9 mouse cellular contexts compared by ENCODE assay signal in genomic region chr15:78833582-78833981, GRCm38 (mm10). TPM values are rescaled to one million over a fixed set of nuclear protein-coding genes. Genes with fewer than 3 reads are reported as not detected.
A peak's percentile ranks its signal among the peaks of the same experiment; 100 is the strongest.
DNase-seq lines count a peak whose midpoint lies in the region; ATAC-seq and TF ChIP-seq lines count a peak whose summit lies in the region.
"Had no signal": no experiment of that assay in that cellular context is flagged by ENCODE, and none has a peak within 500 bp of the region (broad histone marks: within the 10 kb centered on the region; RNA-seq: fewer than 3 reads in every experiment).

No protein-coding gene starts in this region.

- H3K4me1 ChIP-seq in forebrain, embryonic 10.5 days: peaks cover 59% of the 10 kb centered on the region
- peaks cover 19% of the 10 kb centered on the region for H3K4me1 ChIP-seq in forebrain, embryonic 16.5 days (replicated peaks; ENCODE audit: control insufficient read depth, insufficient read depth, low read length)
- peaks cover 35% of the 10 kb centered on the region for H3K4me1 ChIP-seq in liver, adult 2 months (ENCODE audit: control insufficient read depth, insufficient read depth, low read length)

- 90% methylated on average over 3 of the region's 3 CpGs for WGBS in forebrain, embryonic 10.5 days
- 95% methylated on average over 3 of the region's 3 CpGs for WGBS in forebrain, embryonic 16.5 days
- whole genome bisulfite sequencing in liver, adult 2 months: 78% methylated on average over 3 of the region's 3 CpGs

- TF ChIP-seq CTCF in liver, adult 2 months (IDR thresholded peaks at IDR 0.05; ENCODE audit: low read depth, low read length): no peak

- no peak for DNase-seq in forebrain, embryonic 10.5 days (ENCODE audit: extremely low spot score, low spot score)
- DNase-seq in NIH3T3 (ENCODE audit: low read depth): peak; percentile 72
- peak; percentile 43 for DNase-seq in heart, postnatal 4 days
- DNase-seq in liver, adult 2 months (ENCODE audit: extremely low read depth, low read depth, low spot score): no peak
- DNase-seq in urinary bladder, postnatal 4 days (ENCODE audit: low spot score in 2 of 2): no peak
- no peak for DNase-seq in adrenal gland, postnatal 25 days

- H3K27ac ChIP-seq in forebrain, embryonic 10.5 days: peak overlapping the region; percentile 87
- H3K27ac ChIP-seq in forebrain, embryonic 16.5 days (ENCODE audit: low read length): no peak overlapping the region
- peak overlapping the region; percentile 71 for H3K27ac ChIP-seq in liver, adult 2 months (replicated peaks; ENCODE audit: insufficient read depth, low read depth, low read length)

- 0 out of 2 replicates have a peak, but pooled peaks cover 5% of the 10 kb centered on the region for H3K9me3 ChIP-seq in forebrain, embryonic 10.5 days
- no peaks in the 10 kb centered on the region for H3K9me3 ChIP-seq in forebrain, embryonic 16.5 days (ENCODE audit: control insufficient read depth, low read length)

- no peak overlapping the region for H3K4me3 ChIP-seq in forebrain, embryonic 10.5 days
- no peak overlapping the region for H3K4me3 ChIP-seq in forebrain, embryonic 16.5 days (replicated peaks; ENCODE audit: low read length)
- H3K4me3 ChIP-seq in liver, adult 2 months (ENCODE audit: insufficient read depth, low read depth, low read length): no peak overlapping the region
- H3K4me3 ChIP-seq: erythroblast, embryonic 14.5 days had no signal

- no peak for TF ChIP-seq POLR2A in liver, adult 2 months (IDR thresholded peaks at IDR 0.05; ENCODE audit: extremely low read depth, insufficient read depth, low read length)

- H3K27me3 ChIP-seq in forebrain, embryonic 10.5 days (ENCODE audit: poor library complexity, severe bottlenecking): peaks cover 26% of the 10 kb centered on the region
- H3K27me3 ChIP-seq in forebrain, embryonic 16.5 days (replicated peaks; ENCODE audit: control insufficient read depth, insufficient read depth, low read length): no peaks in the 10 kb centered on the region
- no peaks in the 10 kb centered on the region for H3K27me3 ChIP-seq in liver, adult 2 months (ENCODE audit: control insufficient read depth, insufficient read depth, low read length)

- H3K79me2 ChIP-seq in liver, adult 2 months (ENCODE audit: control insufficient read depth, insufficient read depth, low read length): no peaks in the 10 kb centered on the region

- H3K4me2 ChIP-seq in forebrain, embryonic 16.5 days (ENCODE audit: low read length): no peak overlapping the region

- no peaks in the 10 kb centered on the region for H3K36me3 ChIP-seq in forebrain, embryonic 10.5 days (replicated peaks)
- H3K36me3 ChIP-seq in forebrain, embryonic 16.5 days (ENCODE audit: control insufficient read depth, insufficient read depth): no peaks in the 10 kb centered on the region
- no peaks in the 10 kb centered on the region for H3K36me3 ChIP-seq in liver, adult 2 months (ENCODE audit: control insufficient read depth, insufficient read depth, low read length)

- H3K9ac ChIP-seq in forebrain, embryonic 16.5 days (replicated peaks; ENCODE audit: low read depth, low read length): no peak overlapping the region
- no peak overlapping the region for H3K9ac ChIP-seq in liver, adult 2 months (ENCODE audit: low read depth, low read length)

- no peak for ATAC-seq in forebrain, embryonic 16.5 days
- ATAC-seq in granulocyte monocyte progenitor cell, adult 5-6 weeks (replicated peaks; ENCODE audit: poor library complexity, severe bottlenecking): no peak

RNA-seq across cellular contexts. Expression of gene Cdc42ep1, which starts 8.8 kb away (rescaled TPM):
- polyA plus RNA-seq in forebrain, embryonic 10.5 days (2016; fragmentation: Nextera tagmentation; extraction: Ambion mirVana): 12.6 and 12.7 TPM in 2 replicates
- 9.7 and 11.0 TPM in 2 replicates for polyA plus RNA-seq in forebrain, embryonic 16.5 days (2015; fragmentation: Nextera tagmentation; extraction: Ambion mirVana)
- 10 to 100 TPM; 55.3 to 59.9 TPM for total RNA-seq in heart, postnatal 4 days (2021)
- 6.5 and 8.5 TPM in 2 replicates for total RNA-seq in liver, adult 2 months (2014; rRNA removed)
- 39.7 and 42.7 TPM in 2 replicates for polyA plus RNA-seq in liver, adult 2 months (2012; rRNA removed)
- total RNA-seq in adrenal gland, postnatal 25 days (2021): 38.8 and 43.4 TPM in 2 replicates
- total RNA-seq in granulocyte monocyte progenitor cell, adult 5-6 weeks (2014; fragmentation: Nextera tagmentation): not detected in 2 replicates
- not detected in 2 replicates for total RNA-seq in granulocyte monocyte progenitor cell, adult 5-6 weeks (2017)

RNA-seq across cellular contexts. Expression of gene Lgals2, which starts 21.7 kb away (rescaled TPM):
- polyA plus RNA-seq in forebrain, embryonic 10.5 days (2016; fragmentation: Nextera tagmentation; extraction: Ambion mirVana): not detected in 2 replicates
- polyA plus RNA-seq in forebrain, embryonic 16.5 days (2015; fragmentation: Nextera tagmentation; extraction: Ambion mirVana): not detected in 2 replicates
- total RNA-seq in heart, postnatal 4 days (2021): not detected
- 0.55 TPM in 1 of 2 replicates, not detected in the other for total RNA-seq in liver, adult 2 months (2014; rRNA removed)
- polyA plus RNA-seq in liver, adult 2 months (2012; rRNA removed): 0.57 TPM in 1 of 2 replicates, not detected in the other
- not detected in 2 replicates for total RNA-seq in adrenal gland, postnatal 25 days (2021)
- total RNA-seq in granulocyte monocyte progenitor cell, adult 5-6 weeks (2014; fragmentation: Nextera tagmentation): not detected in 2 replicates
- total RNA-seq in granulocyte monocyte progenitor cell, adult 5-6 weeks (2017): not detected in 2 replicates
- polyA plus RNA-seq: erythroblast, embryonic 14.5 days had no signal

RNA-seq across cellular contexts. Expression of gene Card10, which starts 30.7 kb away (rescaled TPM):
- polyA plus RNA-seq in forebrain, embryonic 10.5 days (2016; fragmentation: Nextera tagmentation; extraction: Ambion mirVana): 2.4 and 2.6 TPM in 2 replicates
- 1.3 and 1.4 TPM in 2 replicates for polyA plus RNA-seq in forebrain, embryonic 16.5 days (2015; fragmentation: Nextera tagmentation; extraction: Ambion mirVana)
- 10 to 100 TPM; 15.9 to 18.8 TPM for total RNA-seq in heart, postnatal 4 days (2021)
- total RNA-seq in liver, adult 2 months (2014; rRNA removed): 2.7 and 4.3 TPM in 2 replicates
- 15.0 and 18.7 TPM in 2 replicates for polyA plus RNA-seq in liver, adult 2 months (2012; rRNA removed)
- 6.5 and 7.0 TPM in 2 replicates for total RNA-seq in adrenal gland, postnatal 25 days (2021)
- not detected in 2 replicates for total RNA-seq in granulocyte monocyte progenitor cell, adult 5-6 weeks (2014; fragmentation: Nextera tagmentation)
- total RNA-seq in granulocyte monocyte progenitor cell, adult 5-6 weeks (2017): 0.22 TPM in 1 of 2 replicates, not detected in the other

RNA-seq across cellular contexts. Expression of gene Gga1, which starts 43.4 kb away (rescaled TPM):
- 46.8 and 52.6 TPM in 2 replicates for polyA plus RNA-seq in forebrain, embryonic 10.5 days (2016; fragmentation: Nextera tagmentation; extraction: Ambion mirVana)
- polyA plus RNA-seq in forebrain, embryonic 16.5 days (2015; fragmentation: Nextera tagmentation; extraction: Ambion mirVana): 61.3 and 67.4 TPM in 2 replicates
- 10 to 100 TPM; 47.1 to 47.6 TPM for total RNA-seq in heart, postnatal 4 days (2021)
- total RNA-seq in liver, adult 2 months (2014; rRNA removed): 4.4 and 6.4 TPM in 2 replicates
- 34.9 and 42.7 TPM in 2 replicates for polyA plus RNA-seq in liver, adult 2 months (2012; rRNA removed)
- total RNA-seq in adrenal gland, postnatal 25 days (2021): 58.1 and 61.5 TPM in 2 replicates
- total RNA-seq in granulocyte monocyte progenitor cell, adult 5-6 weeks (2014; fragmentation: Nextera tagmentation): 46.3 and 48.6 TPM in 2 replicates
- 13.9 and 17.6 TPM in 2 replicates for total RNA-seq in granulocyte monocyte progenitor cell, adult 5-6 weeks (2017)

Comparison
In these comparisons a context has a peak if more than half of its experiments do, and no peak if none do; other contexts are left out.
1. DNase-seq: peak in NIH3T3 (single experiment) and heart, postnatal 4 days (single experiment); none in forebrain, embryonic 10.5 days (single experiment), liver, adult 2 months (single experiment), urinary bladder, postnatal 4 days (0 of 2) and adrenal gland, postnatal 25 days (single experiment).